Mouse (Mus musculus): ENCODE measurements around the gene Shisal1. TPM values are rescaled to one million over a fixed set of nuclear protein-coding genes. Genes with fewer than 3 reads are reported as not detected.

Gene Shisal1
- 0.23 and 0.46 TPM in 2 replicates for total RNA-seq (2014; rRNA removed; ENCODE audit: low replicate concordance)
- 0.08 and 0.18 TPM in 2 replicates for polyA plus RNA-seq (2015; fragmentation: Nextera tagmentation; extraction: Ambion mirVana)

DNA sequence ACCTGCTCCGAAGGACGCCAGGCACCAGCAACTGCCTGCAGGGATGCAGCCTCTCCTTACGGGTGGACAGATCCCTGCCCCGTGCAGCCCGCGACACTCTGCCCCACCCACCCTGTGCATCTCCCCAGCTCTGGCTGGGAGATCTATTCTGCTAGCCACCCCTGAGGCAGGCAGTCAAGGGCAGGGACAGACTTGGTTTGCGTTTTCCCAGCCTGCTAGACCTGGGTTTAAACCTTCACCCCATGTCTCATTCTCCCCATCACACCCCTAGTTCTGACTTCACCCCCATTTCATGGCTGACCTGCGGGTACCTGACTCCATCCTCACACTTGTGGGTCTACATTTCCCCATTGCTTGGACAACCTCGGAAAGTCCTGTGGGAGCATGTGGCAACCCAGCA lies at the start of gene Shisal1:
Gene Shisal1, minus strand, starts transcription at position 101 of the 400 bp plus-strand sequence.
- no peak for DNase-seq (ENCODE audit: low spot score)
- H3K27ac ChIP-seq (ENCODE audit: low read depth), result no peak within 1 kb of the TSS
- peak within 1 kb of the TSS; percentile 82 for H3K4me2 ChIP-seq (ENCODE audit: low read depth, low read length)

DNA sequence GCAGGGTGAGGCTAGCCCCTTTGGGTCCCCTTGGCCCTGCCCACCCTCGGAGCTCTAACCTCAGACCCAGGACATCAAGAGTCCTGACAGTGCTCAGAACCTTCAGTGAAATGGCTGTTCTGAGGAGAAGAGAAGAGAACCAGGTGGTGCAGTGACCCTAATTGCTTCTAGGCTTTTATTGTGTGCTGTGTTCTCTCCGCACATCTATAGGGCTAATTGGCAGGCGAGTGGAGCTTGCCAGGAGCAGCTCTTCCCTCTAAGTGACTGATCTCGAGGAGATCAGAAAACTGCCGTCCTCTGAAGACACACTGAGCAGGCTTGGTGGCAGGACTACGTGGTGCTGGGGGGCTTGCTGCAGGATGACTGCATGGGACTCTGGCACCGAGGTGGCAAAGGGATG lies 43.6 kb upstream of the Shisal1 start:
- H3K27me3 ChIP-seq (ENCODE audit: control insufficient read depth, insufficient read depth, low read length), result no peaks in the 10 kb centered on the region

More for the DNA sequence above, at the start of gene Shisal1:
- Histone ChIP-seq H3K36me3 (replicated peaks; ENCODE audit: control insufficient read depth, insufficient read depth, low read length) (no peaks in the 10 kb centered on the region), H3K4me3 (ENCODE audit: low read depth, low read length) (peak within 1 kb of the TSS; percentile 41), H3K4me1 (ENCODE audit: control insufficient read depth, insufficient read depth) (peaks cover 8% of the 10 kb centered on the region), H3K9me3 (replicated peaks; ENCODE audit: control insufficient read depth, low read length) (no peaks in the 10 kb centered on the region), H3K9ac (replicated peaks; ENCODE audit: low read depth, low read length) (0 out of 2 replicates have a peak within 1 kb of the TSS, but pooled peaks have one; percentile 30), H3K27me3 (ENCODE audit: control insufficient read depth, insufficient read depth, low read length) (peaks cover 73% of the 10 kb centered on the region)
- WGBS, result 16% methylated on average over 9 of the region's 9 CpGs
- ATAC-seq (ENCODE audit: insufficient read depth, low read depth), result no peak
- TF ChIP-seq EP300 (IDR thresholded peaks at IDR 0.05; ENCODE audit: low read depth) (no peak), CTCF (IDR thresholded peaks at IDR 0.05; ENCODE audit: low read depth) (no peak)

DNA sequence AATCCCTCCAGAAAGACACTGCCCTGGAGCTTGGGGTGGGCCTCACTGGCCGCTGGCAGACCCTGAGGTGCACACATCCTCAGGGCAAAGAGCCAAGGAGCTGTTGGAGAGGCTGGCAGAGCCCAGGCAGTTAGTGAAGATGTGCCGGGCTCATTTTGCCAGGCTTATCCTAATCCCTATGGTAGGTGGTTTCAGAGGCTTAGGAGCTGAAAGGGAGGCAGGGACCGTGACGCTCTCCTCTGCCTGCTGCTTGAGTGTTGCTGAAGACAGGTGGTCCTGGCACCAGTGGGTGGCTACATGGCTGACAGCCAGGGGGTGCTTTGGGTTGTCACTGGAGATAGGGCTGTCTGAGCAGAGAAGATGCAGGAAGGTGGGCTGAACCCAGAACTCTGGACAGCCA lies 37.4 kb upstream of the Shisal1 start:
- no peak overlapping the region for H3K27ac ChIP-seq (ENCODE audit: low read depth)
- no peak overlapping the region for H3K4me3 ChIP-seq (ENCODE audit: low read depth, low read length)
- ATAC-seq (ENCODE audit: insufficient read depth, low read depth) (no peak), DNase-seq (ENCODE audit: low spot score) (no peak)
- no peak for TF ChIP-seq CTCF (IDR thresholded peaks at IDR 0.05; ENCODE audit: low read depth)
- no peak for TF ChIP-seq EP300 (IDR thresholded peaks at IDR 0.05; ENCODE audit: low read depth)
- H3K9ac ChIP-seq (replicated peaks; ENCODE audit: low read depth, low read length), result no peak overlapping the region
- no peaks in the 10 kb centered on the region for H3K4me1 ChIP-seq (ENCODE audit: control insufficient read depth, insufficient read depth)
- H3K36me3 ChIP-seq (replicated peaks; ENCODE audit: control insufficient read depth, insufficient read depth, low read length), result no peaks in the 10 kb centered on the region
- H3K27me3 ChIP-seq (ENCODE audit: control insufficient read depth, insufficient read depth, low read length), result peaks cover 4% of the 10 kb centered on the region
- 50% methylated on average over 4 of the region's 4 CpGs for WGBS
- no peak overlapping the region for H3K4me2 ChIP-seq (ENCODE audit: low read depth, low read length)
- H3K9me3 ChIP-seq (replicated peaks; ENCODE audit: control insufficient read depth, low read length), result no peaks in the 10 kb centered on the region

More for the DNA sequence above, 43.6 kb upstream of the Shisal1 start:
- Histone ChIP-seq H3K27ac (ENCODE audit: low read depth) (no peak overlapping the region), H3K9ac (replicated peaks; ENCODE audit: low read depth, low read length) (no peak overlapping the region), H3K4me2 (ENCODE audit: low read depth, low read length) (no peak overlapping the region), H3K4me1 (ENCODE audit: control insufficient read depth, insufficient read depth) (no peaks in the 10 kb centered on the region), H3K36me3 (replicated peaks; ENCODE audit: control insufficient read depth, insufficient read depth, low read length) (no peaks in the 10 kb centered on the region), H3K9me3 (replicated peaks; ENCODE audit: control insufficient read depth, low read length) (no peaks in the 10 kb centered on the region), H3K4me3 (ENCODE audit: low read depth, low read length) (no peak overlapping the region)
- 73% methylated on average over 7 of the region's 7 CpGs for WGBS
- TF ChIP-seq CTCF (IDR thresholded peaks at IDR 0.05; ENCODE audit: low read depth), result no peak
- no peak for TF ChIP-seq EP300 (IDR thresholded peaks at IDR 0.05; ENCODE audit: low read depth)
- DNase-seq (ENCODE audit: low spot score), result no peak
- ATAC-seq (ENCODE audit: insufficient read depth, low read depth), result no peak

DNA sequence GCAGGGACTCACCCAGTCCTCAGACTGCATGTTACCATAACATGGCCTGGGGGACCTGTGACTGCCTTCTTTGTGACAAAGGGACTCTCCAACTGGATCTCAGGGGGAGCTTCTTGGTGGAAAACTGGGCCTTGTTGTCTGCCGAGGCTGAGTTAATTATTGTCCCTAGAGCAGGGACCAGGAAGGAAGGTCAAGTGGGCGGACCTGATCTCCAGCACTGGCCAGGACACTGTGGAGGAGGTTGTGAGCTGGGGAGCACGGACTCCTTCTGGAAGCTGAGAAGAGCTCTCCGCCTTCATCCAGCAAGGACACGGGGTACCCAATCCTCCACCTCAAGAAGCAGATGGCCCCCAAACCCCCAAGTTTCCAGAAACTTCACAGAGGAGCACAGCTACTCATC lies 36.7 kb upstream of the Shisal1 start:
- DNase-seq (ENCODE audit: low spot score), result no peak

DNA sequence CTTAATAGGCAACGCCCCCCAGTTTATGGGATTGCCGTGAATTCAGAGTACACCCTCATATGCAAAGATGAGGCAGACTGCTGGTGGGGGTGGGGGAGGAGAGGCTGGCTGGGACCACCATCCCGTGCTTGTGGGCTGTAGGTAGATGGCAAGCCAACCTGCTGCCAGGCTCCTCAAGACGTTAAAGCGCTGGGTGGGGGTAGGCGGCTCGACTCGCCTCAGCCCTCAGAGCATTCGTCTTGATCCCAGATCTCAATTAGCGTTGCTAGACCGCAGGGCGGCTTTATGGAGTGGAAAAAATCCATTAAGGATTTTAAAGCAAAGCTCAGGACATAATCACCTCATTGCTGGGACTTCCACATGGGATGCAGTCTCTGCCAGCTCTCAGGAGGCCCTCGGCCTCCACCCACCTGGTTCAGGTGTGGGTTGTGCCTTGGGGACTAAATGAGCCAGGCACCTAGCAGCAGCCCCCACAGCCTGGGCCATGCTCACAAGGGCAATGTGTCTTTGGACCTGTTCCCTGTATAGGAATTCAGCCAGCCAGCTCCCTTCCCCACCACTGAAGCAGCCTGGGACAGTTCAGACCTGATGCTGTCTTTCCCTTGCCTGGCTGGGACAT lies 34.5 kb upstream of the Shisal1 start:
- H3K4me1 ChIP-seq (ENCODE audit: control insufficient read depth, insufficient read depth), result no peaks in the 10 kb centered on the region
- 67% methylated on average over 13 of the region's 13 CpGs for WGBS
- H3K9ac ChIP-seq (replicated peaks; ENCODE audit: low read depth, low read length), result no peak overlapping the region
- H3K27me3 ChIP-seq (ENCODE audit: control insufficient read depth, insufficient read depth, low read length), result peaks cover 4% of the 10 kb centered on the region
- H3K36me3 ChIP-seq (replicated peaks; ENCODE audit: control insufficient read depth, insufficient read depth, low read length), result no peaks in the 10 kb centered on the region
- ATAC-seq (ENCODE audit: insufficient read depth, low read depth) (no peak), DNase-seq (ENCODE audit: low spot score) (no peak)
- H3K4me3 ChIP-seq (ENCODE audit: low read depth, low read length), result no peak overlapping the region
- H3K27ac ChIP-seq (ENCODE audit: low read depth), result no peak overlapping the region
- TF ChIP-seq CTCF (IDR thresholded peaks at IDR 0.05; ENCODE audit: low read depth) (no peak), EP300 (IDR thresholded peaks at IDR 0.05; ENCODE audit: low read depth) (no peak)
- no peak overlapping the region for H3K4me2 ChIP-seq (ENCODE audit: low read depth, low read length)
- H3K9me3 ChIP-seq (replicated peaks; ENCODE audit: control insufficient read depth, low read length), result no peaks in the 10 kb centered on the region

More for the DNA sequence above, 36.7 kb upstream of the Shisal1 start:
- H3K27me3 ChIP-seq (ENCODE audit: control insufficient read depth, insufficient read depth, low read length), result peaks cover 4% of the 10 kb centered on the region
- H3K4me2 ChIP-seq (ENCODE audit: low read depth, low read length), result no peak overlapping the region
- H3K9ac ChIP-seq (replicated peaks; ENCODE audit: low read depth, low read length), result no peak overlapping the region
- no peak for TF ChIP-seq EP300 (IDR thresholded peaks at IDR 0.05; ENCODE audit: low read depth)
- no peak for TF ChIP-seq CTCF (IDR thresholded peaks at IDR 0.05; ENCODE audit: low read depth)
- no peaks in the 10 kb centered on the region for H3K36me3 ChIP-seq (replicated peaks; ENCODE audit: control insufficient read depth, insufficient read depth, low read length)
- H3K27ac ChIP-seq (ENCODE audit: low read depth), result no peak overlapping the region
- H3K4me3 ChIP-seq (ENCODE audit: low read depth, low read length), result no peak overlapping the region
- H3K9me3 ChIP-seq (replicated peaks; ENCODE audit: control insufficient read depth, low read length), result no peaks in the 10 kb centered on the region
- 58% methylated on average over 5 of the region's 5 CpGs for WGBS
- H3K4me1 ChIP-seq (ENCODE audit: control insufficient read depth, insufficient read depth), result no peaks in the 10 kb centered on the region
- ATAC-seq (ENCODE audit: insufficient read depth, low read depth), result no peak

DNA sequence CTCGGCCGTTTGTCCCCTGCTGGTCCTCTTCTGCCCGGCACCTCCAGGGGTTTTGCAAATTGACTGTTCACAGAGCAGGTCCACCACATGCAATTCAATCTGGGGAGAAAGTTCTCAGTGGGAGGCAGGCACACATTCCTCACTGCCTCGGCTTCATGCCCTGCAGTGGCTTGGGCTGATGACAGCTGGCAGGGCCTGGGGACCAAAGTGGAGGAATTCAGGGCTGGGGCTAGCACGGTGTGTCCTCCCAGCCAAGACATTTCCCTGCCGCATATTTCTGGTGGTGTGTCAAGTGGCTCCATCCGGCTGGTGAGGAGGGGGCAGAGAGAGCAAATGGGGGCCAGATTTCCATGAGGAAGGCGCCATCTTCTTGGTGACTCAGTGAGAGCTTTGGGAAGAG lies 22.5 kb upstream of the Shisal1 start:
- H3K27me3 ChIP-seq (ENCODE audit: control insufficient read depth, insufficient read depth, low read length), result peaks cover 9% of the 10 kb centered on the region; the same call in 1 of the 2 replicates
- DNase-seq (ENCODE audit: low spot score), result peak; percentile 10
- no peak overlapping the region for H3K9ac ChIP-seq (replicated peaks; ENCODE audit: low read depth, low read length)
- no peak overlapping the region for H3K4me3 ChIP-seq (ENCODE audit: low read depth, low read length)
- H3K36me3 ChIP-seq (replicated peaks; ENCODE audit: control insufficient read depth, insufficient read depth, low read length), result no peaks in the 10 kb centered on the region
- no peaks in the 10 kb centered on the region for H3K9me3 ChIP-seq (replicated peaks; ENCODE audit: control insufficient read depth, low read length)
- TF ChIP-seq CTCF (IDR thresholded peaks at IDR 0.05; ENCODE audit: low read depth), result no peak
- no peak for TF ChIP-seq EP300 (IDR thresholded peaks at IDR 0.05; ENCODE audit: low read depth)
- 18% methylated on average over 8 of the region's 8 CpGs for WGBS
- peak; percentile 64 for ATAC-seq (ENCODE audit: insufficient read depth, low read depth)
- H3K4me1 ChIP-seq (ENCODE audit: control insufficient read depth, insufficient read depth), result no peaks in the 10 kb centered on the region
- no peak overlapping the region for H3K4me2 ChIP-seq (ENCODE audit: low read depth, low read length)
- H3K27ac ChIP-seq (ENCODE audit: low read depth), result no peak overlapping the region

Data from heart, postnatal 0 days (tissue).